Mouse (Mus musculus): Measurements from ENCODE around the gene B3galt4. TPM values are rescaled to one million over a fixed set of nuclear protein-coding genes. Genes with fewer than 3 reads are reported as not detected.

Gene B3galt4
- 14.8 TPM for total RNA-seq (2023)

GRCm38 (mm10) chr17:33951021-33951946 is at the start of gene B3galt4:
Gene B3galt4 (minus strand): TSS chr17:33951488.

GRCm38 (mm10) chr17:34000150-34000537 is 48.9 kb upstream of the B3galt4 start, which contains the start of gene H2-K1:
Gene H2-K1 (minus strand): TSS chr17:34000347.

DNA sequence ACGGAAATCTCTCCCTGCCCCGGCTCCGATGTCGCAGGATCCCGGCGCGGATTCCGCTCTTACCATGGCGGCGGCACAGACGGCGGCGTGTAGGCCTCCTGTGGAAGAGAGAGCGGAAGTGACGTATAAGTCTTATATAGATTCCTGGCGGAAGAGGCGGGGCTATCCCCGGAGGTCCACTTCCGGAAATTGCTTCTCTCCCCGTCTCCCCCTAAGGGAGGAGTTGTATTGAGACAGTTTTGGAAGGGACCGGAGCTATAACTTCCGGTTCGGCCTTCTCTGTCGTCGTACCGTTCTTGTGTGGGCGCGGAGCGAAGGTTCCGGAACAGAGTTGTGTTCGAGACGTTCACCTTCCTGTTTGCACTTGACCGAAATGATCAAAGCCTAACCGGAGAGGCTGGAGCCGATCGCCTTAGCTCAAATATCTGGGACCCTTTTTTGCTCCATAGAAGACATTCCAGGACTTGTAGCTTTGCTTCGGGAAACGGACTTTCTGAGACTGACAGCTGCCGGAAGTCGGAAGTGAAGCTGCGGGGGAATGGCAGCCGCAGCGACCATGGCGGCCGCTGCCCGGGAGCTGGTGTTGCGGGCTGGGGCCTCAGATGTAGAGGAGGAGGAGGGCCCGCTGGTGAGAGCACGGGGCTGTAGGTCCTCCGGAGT is 4.4 kb upstream of the B3galt4 start, which contains the start of the genes Vps52 and Rps18:
TSS of gene Vps52 (plus strand) at position 258 of the 660 bp plus-strand sequence.
TSS of gene Rps18 (minus strand) at position 447 of the 660 bp plus-strand sequence.

GRCm38 (mm10) chr17:33940206-33940805 is 11.0 kb downstream of the B3galt4 start, which contains the start of the genes Pfdn6 and Wdr46:
Gene Pfdn6 (minus strand): TSS chr17:33940343.
Gene Wdr46 (plus strand): TSS chr17:33940660.

DNA sequence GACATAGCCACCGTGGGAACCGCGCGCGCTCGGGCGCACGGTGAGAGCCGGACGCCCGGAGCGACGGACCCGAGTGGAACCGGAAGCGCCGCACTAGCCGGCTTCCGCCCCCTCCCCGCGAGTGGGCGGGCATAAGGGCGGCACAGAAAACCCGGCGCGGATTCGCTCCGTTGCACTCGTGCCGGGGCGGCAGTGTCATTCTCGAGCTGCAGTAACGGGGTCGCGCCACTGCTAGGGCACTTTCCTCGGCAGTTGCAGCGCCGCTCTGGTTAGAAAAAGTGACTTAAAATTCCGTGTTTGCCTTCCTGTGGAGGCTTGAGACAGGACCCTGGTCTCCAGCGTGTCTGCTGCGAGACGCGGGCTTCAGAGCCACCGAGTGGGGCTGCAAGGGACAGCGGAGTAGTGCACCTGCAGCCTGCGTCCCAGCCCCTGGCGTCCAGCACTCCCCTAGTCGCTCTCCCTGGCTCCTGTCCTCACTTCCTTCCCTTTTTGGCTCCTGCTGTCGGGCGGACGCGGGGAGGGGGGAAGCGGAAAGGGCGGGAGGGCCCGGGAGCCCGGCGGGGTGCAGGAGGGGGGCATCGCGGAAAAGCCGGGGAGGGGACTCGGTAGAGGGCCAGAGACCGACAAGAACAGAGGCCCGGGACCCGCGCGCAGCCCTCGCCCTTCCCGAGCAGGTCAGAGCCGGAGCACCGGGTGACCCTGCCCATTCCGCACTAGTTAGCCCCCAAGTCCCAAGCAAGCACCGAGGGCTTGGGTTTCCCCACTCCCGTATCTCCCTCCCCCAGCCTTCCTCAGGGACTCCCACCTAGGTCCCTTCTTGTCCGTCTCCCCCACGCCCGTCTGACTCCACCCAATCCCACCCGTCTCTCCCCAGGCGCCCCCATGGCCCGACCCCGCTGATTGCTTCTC is 21.7 kb downstream of the B3galt4 start, which contains the start of gene Rgl2:
TSS of gene Rgl2 (plus strand) at position 173 of the 909 bp plus-strand sequence.

DNA sequence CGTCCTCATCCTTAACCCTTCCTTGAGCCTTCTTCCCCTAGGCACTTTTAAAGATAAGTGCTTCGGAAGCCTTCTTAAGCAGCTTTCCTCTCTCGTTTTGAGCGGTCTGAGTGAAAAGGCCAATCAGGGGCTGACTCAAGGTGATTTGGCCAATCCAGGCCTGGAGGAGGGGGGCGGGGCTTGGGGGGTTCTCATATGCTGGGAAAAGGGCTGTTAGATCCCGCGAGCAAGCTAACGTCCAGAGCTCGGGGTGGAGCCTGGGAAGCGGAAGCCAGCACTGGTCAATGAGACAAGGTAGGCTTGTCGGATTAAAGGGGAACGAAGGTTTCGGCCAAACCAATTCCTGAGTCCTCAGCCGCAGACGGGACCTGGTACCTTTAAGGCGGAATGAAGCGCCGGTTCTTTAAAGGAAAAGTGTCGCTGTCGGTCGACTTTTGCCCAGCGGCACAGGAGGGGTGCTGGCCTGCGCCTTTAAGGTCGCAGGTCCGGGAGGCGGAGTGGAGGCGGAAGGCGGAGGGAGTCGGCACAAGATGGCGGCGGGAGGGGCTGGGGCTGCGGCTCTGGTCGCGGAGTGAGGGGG is 35.5 kb downstream of the B3galt4 start, which contains the start of the genes Tapbp and Zbtb22:
TSS of gene Tapbp (plus strand) at position 229 of the 580 bp plus-strand sequence.
TSS of gene Zbtb22 (plus strand) at position 234 of the 580 bp plus-strand sequence.

GRCm38 (mm10) chr17:33909077-33909868 is 42.0 kb downstream of the B3galt4 start, which contains the start of gene Daxx:
Gene Daxx (plus strand): TSS chr17:33909414.

GRCm38 (mm10) chr17:33904835-33905234 is 46.5 kb downstream of the B3galt4 start, which contains the start of gene Platr17:
Gene Platr17 (plus strand): TSS chr17:33905135.

Other genes starting within 250 kb of the B3galt4 start
- gene March2, start 232.8 kb downstream of the B3galt4 start, total RNA-seq (2023), result 59.5 TPM
- 213 TPM for gene Rab11b, start 191.0 kb downstream of the B3galt4 start, total RNA-seq (2023)
- 1.1 TPM for gene Angptl4, start 169.7 kb downstream of the B3galt4 start, total RNA-seq (2023)
- 1.9 TPM for gene Kank3, start 141.0 kb downstream of the B3galt4 start, total RNA-seq (2023)
- 5,043 TPM for gene Rps28, start 126.9 kb downstream of the B3galt4 start, total RNA-seq (2023)
- gene Ndufa7, start 126.9 kb downstream of the B3galt4 start, total RNA-seq (2023), result 121 TPM
- gene Cd320, start 108.4 kb downstream of the B3galt4 start, total RNA-seq (2023), result 8.2 TPM
- gene Gm7029, start 77.7 kb downstream of the B3galt4 start, total RNA-seq (2023), result not detected
- 11.2 TPM for gene Kifc1, start 60.8 kb downstream of the B3galt4 start, total RNA-seq (2023)
- 2.3 TPM for gene Platr17, start 46.4 kb downstream of the B3galt4 start, total RNA-seq (2023)
- 68.7 TPM for gene Daxx, start 42.1 kb downstream of the B3galt4 start, total RNA-seq (2023)
- gene Tapbp, start 35.6 kb downstream of the B3galt4 start, total RNA-seq (2023), result 309 TPM
- 29.6 TPM for gene Zbtb22, start 35.6 kb downstream of the B3galt4 start, total RNA-seq (2023)
- 187 TPM for gene Rgl2, start 21.9 kb downstream of the B3galt4 start, total RNA-seq (2023)
- 61.6 TPM for gene Pfdn6, start 11.1 kb downstream of the B3galt4 start, total RNA-seq (2023)
- 60.7 TPM for gene Wdr46, start 10.8 kb downstream of the B3galt4 start, total RNA-seq (2023)
- 55.2 TPM for gene Vps52, start 4.3 kb upstream of the B3galt4 start, total RNA-seq (2023)
- 2,022 TPM for gene Rps18, start 4.5 kb upstream of the B3galt4 start, total RNA-seq (2023)
- 4,746 TPM for gene H2-K1, start 48.9 kb upstream of the B3galt4 start, total RNA-seq (2023)
- 26.4 TPM for gene Ring1, start 73.2 kb upstream of the B3galt4 start, total RNA-seq (2023)
- gene H2-Ke6, start 76.6 kb upstream of the B3galt4 start, total RNA-seq (2023), result 130 TPM
- 107 TPM for gene Slc39a7, start 80.2 kb upstream of the B3galt4 start, total RNA-seq (2023)
- 109 TPM for gene Rxrb, start 80.3 kb upstream of the B3galt4 start, total RNA-seq (2023)
- 40.9 TPM for gene Col11a2, start 87.9 kb upstream of the B3galt4 start, total RNA-seq (2023)
- gene H2-Oa, start 140.9 kb upstream of the B3galt4 start, total RNA-seq (2023), result 8.9 TPM
- 41.5 TPM for gene H2-DMa, start 168.1 kb upstream of the B3galt4 start, total RNA-seq (2023)
- 400 TPM for gene Brd2, start 171.1 kb upstream of the B3galt4 start, total RNA-seq (2023)
- 40.5 TPM for gene H2-DMb2, start 191.8 kb upstream of the B3galt4 start, total RNA-seq (2023)
- 26.0 TPM for gene H2-DMb1, start 201.6 kb upstream of the B3galt4 start, total RNA-seq (2023)
- 163 TPM for gene Tap1, start 236.1 kb upstream of the B3galt4 start, total RNA-seq (2023)
- gene Psmb9, start 236.3 kb upstream of the B3galt4 start, total RNA-seq (2023), result 144 TPM
- 220 TPM for gene Psmb8, start 246.2 kb upstream of the B3galt4 start, total RNA-seq (2023)

Measured in CD4-positive naive resting alpha-beta T cell, adult 57 days (primary cell).